Mouse (Mus musculus) embryo, embryonic 11 days (tissue): Measurements from ENCODE around the gene Tesk1.

Source experiments
- DNase-seq: peaks from one replicate; pipeline ENCODE4 v3.0.0-alpha.2; 2015

Gene Tesk1

GRCm38 (mm10) chr4:43441639-43442038, at the start of gene Tesk1:
Gene Tesk1 (plus strand): TSS chr4:43441939.
- no peak for DNase-seq

- DNase-seq, result peak; percentile 56
Measured at GRCm38 (mm10) chr4:43394345-43394891, 47.3 kb upstream of the Tesk1 start.

DNA sequence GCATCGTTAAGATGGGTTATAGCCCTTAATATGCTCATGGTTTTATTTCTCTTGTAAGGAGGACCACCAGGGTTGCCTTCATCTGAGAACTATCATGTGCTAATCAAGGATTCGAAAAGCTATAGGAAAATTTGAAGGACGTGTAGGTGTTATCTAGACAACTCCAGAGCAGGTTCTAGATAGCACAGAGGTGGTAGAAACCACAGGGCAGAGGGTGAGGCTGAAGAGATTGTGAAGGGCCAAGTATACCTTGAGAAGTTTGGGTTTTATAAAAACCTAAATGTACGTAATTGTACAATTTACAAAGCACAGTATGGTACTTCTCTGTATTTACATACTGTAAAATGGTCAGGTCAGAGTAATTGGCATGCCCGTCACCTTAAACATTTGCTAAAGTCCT, 46.6 kb upstream of the Tesk1 start:
- DNase-seq, result no peak

GRCm38 (mm10) chr4:43395836-43396235, 45.9 kb upstream of the Tesk1 start:
- DNase-seq, result no peak

DNA sequence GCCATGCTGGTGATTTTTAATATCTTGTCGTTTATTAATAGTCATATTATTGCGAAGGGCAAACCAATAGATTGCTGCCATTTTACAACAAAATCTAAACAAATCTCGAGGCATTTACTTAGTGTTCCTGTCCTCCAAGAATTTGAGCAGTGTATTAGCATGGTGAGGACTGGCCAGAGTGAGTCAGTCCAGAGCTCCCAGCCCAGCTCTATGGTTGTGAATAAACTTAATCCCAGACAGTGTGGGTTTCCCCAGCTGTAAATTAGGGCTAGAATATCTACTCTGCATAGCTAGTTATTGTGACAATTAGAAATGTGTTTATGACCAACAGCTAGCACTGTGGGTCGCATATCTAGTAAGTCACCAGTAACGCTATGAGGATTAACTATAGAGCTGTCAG, 45.4 kb upstream of the Tesk1 start:
- no peak for DNase-seq

GRCm38 (mm10) chr4:43398014-43398413, 43.7 kb upstream of the Tesk1 start:
- DNase-seq, result no peak

DNA sequence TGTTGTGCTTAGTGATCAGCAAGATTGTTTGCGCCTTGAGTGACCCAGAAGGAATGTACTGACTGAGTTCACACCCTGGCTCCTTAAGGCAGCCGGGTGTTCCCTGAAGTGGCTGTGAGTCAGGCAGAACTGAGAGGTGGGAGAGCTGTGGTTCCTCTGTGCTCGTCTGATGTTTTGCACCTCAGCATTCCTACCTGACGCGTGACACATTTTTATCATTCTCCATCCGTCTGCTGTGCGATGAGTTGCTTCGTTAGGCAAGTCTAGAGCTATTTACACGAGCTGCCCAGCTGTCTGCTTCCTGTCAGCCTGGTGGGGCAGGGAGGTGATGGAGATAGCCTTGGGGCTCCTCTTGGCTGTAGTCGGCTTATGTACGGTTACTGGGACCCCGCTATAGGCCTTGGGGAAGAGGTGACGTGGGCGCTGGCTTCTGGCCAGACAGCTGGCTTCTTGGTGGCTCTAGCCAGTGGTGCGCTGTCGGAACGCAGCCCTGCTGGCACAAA, 42.9 kb upstream of the Tesk1 start:
- no peak for DNase-seq

DNA sequence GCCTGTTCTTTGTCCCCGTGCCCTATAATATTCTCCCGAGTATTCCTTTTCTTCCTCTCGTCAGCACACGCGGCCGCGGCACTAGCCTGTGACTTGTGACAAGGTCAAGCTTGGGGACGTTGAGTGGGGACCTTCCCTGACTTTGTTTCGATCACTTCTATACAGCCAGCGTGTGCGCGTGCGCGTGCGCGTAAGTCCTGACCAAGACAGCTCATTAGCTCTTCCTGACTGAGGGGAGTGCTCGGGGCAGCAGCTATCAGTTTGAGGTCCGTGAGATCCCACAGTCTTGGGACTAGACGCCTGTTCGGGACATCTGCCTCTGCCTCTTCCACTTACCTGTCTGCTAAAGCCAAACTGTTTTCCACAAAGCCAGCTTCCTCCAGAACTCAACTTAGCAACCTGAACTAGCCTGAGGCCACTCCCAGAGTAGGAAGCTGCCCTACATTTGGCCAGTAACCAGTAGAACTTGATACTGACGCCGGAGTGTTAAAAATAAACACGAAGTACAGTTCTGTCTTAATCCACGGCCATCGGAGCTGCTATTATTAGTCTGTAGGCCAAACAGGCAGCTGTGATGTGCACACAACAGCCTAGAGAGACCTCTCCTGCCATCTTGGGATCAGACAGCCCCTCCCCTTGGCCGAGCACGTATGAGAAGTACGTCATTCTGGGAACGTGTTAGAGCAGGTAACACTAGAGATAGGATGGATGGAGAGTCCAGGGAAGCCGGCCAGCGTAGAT, 42.2 kb upstream of the Tesk1 start:
- no peak for DNase-seq

- DNase-seq, result peak; percentile 73
Measured at GRCm38 (mm10) chr4:43400976-43401375, 40.8 kb upstream of the Tesk1 start.

DNA sequence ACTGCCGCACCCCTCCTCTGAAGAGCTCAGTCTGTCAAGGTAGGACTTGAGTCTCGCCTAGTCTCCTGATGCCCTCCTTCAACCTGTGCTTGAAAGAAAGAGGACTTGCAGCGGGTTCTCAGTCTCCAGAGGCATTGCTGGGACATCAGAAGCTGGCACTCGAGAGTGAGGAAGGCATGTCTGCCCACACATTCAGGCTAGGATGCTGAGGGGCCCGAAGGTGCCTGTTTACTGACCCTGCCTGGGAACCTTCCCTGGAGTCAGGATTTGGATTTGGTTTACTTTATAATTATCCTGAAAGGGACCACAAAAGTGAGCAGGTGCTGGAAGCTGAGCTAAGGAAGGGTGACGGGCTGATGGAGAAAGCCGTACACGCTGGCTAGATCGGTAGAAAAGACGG, 40.3 kb upstream of the Tesk1 start:
- DNase-seq, result no peak

- no peak for DNase-seq
Measured at GRCm38 (mm10) chr4:43402212-43402611, 39.5 kb upstream of the Tesk1 start.

- DNase-seq, result no peak
Measured at GRCm38 (mm10) chr4:43404697-43405096, 37.0 kb upstream of the Tesk1 start.

GRCm38 (mm10) chr4:43406162-43406971, 35.4 kb upstream of the Tesk1 start:
- peak; percentile 93 for DNase-seq

GRCm38 (mm10) chr4:43407071-43407920, 34.4 kb upstream of the Tesk1 start:
- DNase-seq, result no peak

DNA sequence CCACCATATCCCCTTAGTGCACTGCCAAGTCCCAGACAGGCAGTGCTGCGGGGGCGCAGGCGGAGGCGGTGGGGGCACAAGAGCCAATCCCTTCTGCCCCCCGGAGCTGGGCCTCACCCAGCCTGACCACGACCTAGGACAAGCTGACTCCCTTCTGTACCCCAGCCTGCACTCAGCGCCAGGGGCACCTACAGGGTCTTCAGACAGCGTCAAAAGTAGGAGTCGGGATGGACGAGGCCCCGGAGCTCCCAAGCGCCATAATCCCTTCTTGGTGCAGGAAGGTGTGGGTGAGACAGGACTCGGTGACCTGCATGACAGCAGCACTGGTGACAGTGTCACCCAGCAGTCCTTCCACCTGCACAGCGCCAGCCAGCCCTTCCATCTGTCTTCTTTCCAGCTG, 27.0 kb upstream of the Tesk1 start:
- no peak for DNase-seq

DNA sequence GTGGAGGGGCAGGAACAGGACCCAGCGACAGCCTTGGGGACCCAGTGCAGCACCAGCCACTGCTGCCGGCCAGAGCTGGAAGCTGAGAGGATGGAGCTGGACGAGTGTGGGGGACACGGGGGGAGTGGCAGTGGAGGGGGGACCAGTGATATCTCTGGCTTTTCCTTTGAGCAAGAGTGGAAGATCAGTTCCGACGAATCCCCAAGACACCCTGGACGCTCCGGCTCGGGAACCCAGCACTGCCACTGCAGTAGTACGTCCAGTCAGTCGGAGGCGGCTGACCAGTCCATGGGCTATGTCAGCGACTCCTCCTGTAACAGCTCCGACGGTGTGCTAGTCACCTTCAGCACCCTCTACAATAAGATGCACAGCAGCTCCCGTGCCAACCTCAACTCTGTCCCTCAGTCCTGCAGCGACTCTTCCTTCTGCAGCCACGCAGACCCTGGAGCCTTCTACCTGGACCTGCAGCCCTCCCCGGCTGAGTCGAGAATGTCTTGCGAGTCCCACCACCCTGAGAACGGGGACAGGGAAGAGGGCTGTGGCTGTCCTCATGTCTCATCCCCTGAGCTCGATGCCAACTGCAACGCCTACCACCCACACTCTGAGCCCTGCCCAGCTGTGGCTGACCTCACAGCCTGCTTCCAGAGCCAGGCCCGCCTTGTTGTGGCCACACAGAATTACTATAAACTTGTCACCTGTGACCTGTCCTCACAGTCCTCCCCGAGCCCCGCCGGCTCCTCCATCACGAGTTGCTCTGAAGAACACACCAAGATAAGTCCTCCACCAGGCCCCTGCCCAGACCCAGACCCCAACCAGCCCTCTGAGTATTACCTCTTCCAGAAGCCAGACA, 26.3 kb upstream of the Tesk1 start:
- DNase-seq, result no peak

GRCm38 (mm10) chr4:43416071-43416490, 25.7 kb upstream of the Tesk1 start:
- DNase-seq, result no peak

GRCm38 (mm10) chr4:43417269-43418062, 24.3 kb upstream of the Tesk1 start:
- DNase-seq, result no peak

- DNase-seq, result no peak
Measured at GRCm38 (mm10) chr4:43418450-43418849, 23.3 kb upstream of the Tesk1 start.

DNA sequence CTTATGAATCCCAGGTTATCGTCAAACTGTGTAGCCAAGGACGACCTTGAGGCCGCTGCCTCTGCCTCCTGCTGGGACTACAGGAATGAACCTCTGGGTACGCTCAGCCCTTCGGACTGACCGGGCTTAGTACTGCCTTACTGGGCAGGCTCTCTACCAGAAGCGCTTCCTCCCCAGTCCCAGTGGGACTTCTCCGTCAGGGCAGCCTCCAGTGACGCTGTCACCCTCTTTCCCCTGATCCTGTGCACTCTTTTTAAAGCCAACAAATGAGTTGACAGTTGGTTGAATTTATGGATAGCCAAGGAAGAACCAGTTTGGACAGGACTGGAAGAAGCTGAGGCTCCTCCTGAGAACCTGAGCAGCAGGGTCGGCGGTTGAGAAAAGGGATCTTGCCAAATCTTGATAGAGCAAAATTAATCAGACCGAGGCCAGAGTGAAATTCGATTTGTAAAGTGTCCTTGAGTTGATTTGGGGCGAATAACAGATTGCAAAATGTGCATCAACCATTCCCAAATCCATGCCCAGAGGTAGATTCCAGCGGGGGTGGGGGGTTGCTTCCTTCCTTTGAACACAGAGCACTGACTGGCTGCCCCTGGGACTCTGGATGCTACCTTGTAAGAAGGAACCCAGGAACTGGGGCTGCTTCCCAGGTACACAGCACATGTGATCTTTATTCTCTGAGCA, 22.6 kb upstream of the Tesk1 start:
- DNase-seq, result no peak
